Mouse (Mus musculus): Measurements from ENCODE around the gene Ttc22. TPM values are rescaled to one million over a fixed set of nuclear protein-coding genes. Genes with fewer than 3 reads are reported as not detected.

Ttc22 gene
- polyA plus RNA-seq, 1 experiment from 2014 or later: not detected

DNA sequence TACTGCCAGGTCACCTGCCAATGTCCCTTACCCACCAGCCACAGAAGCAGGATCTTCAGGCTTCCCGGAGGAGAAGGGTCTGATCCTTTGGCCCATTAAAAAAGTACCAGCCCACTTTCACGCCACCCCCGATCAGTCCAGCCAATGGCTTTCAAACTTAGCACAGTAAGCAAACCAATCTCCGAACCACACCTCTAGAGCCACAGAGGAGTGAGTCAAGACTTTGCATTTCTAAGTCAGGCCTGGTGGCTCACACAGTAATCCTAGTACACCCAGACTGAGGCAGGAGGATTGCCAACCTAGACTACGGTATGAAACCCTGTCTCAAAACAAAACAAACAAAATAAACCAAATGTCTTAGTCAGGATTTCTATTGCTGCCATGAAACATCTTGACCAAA is 7.1 kb downstream of the Ttc22 start:
- WGBS (ENCODE audit: missing documents): 75% methylated on average over 5 of the region's 5 CpGs
- H3K79me2 ChIP-seq (ENCODE audit: inconsistent target): no peaks in the 10 kb centered on the region
- no peak overlapping the region for H3K4me3 ChIP-seq (ENCODE audit: inconsistent target)
- no peaks in the 10 kb centered on the region for H3K36me3 ChIP-seq (ENCODE audit: inconsistent target)
- H3K27ac ChIP-seq: no peak overlapping the region

- no peaks in the 10 kb centered on the region for H3K36me3 ChIP-seq (ENCODE audit: inconsistent target)
- no peak overlapping the region for H3K4me3 ChIP-seq (ENCODE audit: inconsistent target)
- no peaks in the 10 kb centered on the region for H3K79me2 ChIP-seq (ENCODE audit: inconsistent target)
- H3K27ac ChIP-seq: no peak overlapping the region
- WGBS (ENCODE audit: missing documents): 51% methylated on average over 14 of the region's 14 CpGs
Measured at GRCm38 (mm10) chr4:106630333-106631220, 8.3 kb downstream of the Ttc22 start.

DNA sequence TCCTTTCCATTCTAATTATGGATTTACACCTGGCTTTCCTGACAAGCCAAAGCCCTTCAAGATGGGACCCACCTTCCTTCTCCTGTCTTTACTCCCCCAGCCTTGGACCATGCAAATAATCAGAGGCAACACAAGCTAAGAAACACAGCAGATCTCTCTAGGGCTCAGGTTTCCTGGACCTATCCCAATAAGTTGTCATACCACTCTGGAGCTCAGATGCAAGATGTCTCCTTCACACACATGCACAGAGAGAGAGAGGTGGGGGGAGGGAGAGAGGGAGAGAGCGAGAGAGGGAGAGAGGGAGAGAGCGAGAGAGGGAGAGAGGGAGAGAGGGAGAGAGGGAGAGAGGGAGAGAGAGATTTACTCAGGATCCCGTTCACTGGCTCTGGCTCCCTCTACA is 10.1 kb downstream of the Ttc22 start:
- WGBS (ENCODE audit: missing documents): no CpG with 5 or more reads among the region's 3 CpGs
- no peak overlapping the region for H3K27ac ChIP-seq
- no peaks in the 10 kb centered on the region for H3K79me2 ChIP-seq (ENCODE audit: inconsistent target)
- no peak overlapping the region for H3K4me3 ChIP-seq (ENCODE audit: inconsistent target)
- no peaks in the 10 kb centered on the region for H3K36me3 ChIP-seq (ENCODE audit: inconsistent target)

DNA sequence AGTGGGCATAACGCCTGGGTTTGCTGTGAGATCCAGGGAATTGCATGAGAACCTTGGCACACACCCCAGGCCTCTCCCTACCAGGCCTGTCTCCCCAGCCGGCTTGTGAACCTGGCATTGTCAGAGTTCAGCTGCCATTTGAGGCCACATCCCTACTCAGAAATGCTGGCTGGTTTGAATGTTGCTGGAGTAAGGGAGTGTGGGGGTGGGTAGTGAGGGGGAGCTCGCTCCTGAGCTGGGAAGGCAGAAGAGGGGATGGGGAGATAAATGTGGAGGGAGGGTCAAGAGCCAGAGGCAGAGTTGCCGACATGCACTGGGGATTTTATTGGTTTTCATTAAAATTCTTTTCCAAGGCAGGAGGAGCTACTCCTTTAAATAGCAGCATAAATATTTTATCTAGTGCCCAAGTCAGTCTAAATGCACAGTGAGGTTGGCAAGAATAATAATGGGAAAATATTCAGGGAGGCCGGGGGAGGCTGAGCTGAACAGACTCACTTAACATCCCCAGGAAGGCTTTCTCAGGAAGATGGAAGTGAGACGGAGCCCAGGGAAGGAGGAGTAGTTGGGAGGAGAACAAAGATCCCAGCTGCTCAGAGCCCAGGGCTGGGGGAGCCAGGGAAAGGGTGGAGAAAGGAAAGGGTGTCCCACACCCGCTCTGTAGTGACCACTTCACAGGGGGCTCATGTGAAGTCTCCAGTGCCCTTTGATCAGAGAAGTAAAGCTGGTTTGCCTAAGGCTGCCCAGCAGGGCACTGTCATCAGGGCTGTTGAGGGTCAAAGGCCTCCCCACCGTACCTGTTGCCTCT is 11.3 kb downstream of the Ttc22 start:
- no peak overlapping the region for H3K4me3 ChIP-seq (ENCODE audit: inconsistent target)
- no peaks in the 10 kb centered on the region for H3K36me3 ChIP-seq (ENCODE audit: inconsistent target)
- WGBS (ENCODE audit: missing documents): 79% methylated on average over 8 of the region's 8 CpGs
- no peak overlapping the region for H3K27ac ChIP-seq
- no peaks in the 10 kb centered on the region for H3K79me2 ChIP-seq (ENCODE audit: inconsistent target)

GRCm38 (mm10) chr4:106634086-106634479 is 11.9 kb downstream of the Ttc22 start:
- Histone ChIP-seq H3K36me3 (ENCODE audit: inconsistent target) (no peaks in the 10 kb centered on the region), H3K79me2 (ENCODE audit: inconsistent target) (no peaks in the 10 kb centered on the region), H3K27ac (no peak overlapping the region), H3K4me3 (ENCODE audit: inconsistent target) (no peak overlapping the region)
- WGBS (ENCODE audit: missing documents): 65% methylated on average over 9 of the region's 9 CpGs

- 25% methylated on average over 8 of the region's 8 CpGs for WGBS (ENCODE audit: missing documents)
- Histone ChIP-seq H3K79me2 (ENCODE audit: inconsistent target) (no peaks in the 10 kb centered on the region), H3K4me3 (ENCODE audit: inconsistent target) (no peak overlapping the region), H3K27ac (no peak overlapping the region), H3K36me3 (ENCODE audit: inconsistent target) (no peaks in the 10 kb centered on the region)
Measured at GRCm38 (mm10) chr4:106643483-106644217, 21.4 kb downstream of the Ttc22 start.

DNA sequence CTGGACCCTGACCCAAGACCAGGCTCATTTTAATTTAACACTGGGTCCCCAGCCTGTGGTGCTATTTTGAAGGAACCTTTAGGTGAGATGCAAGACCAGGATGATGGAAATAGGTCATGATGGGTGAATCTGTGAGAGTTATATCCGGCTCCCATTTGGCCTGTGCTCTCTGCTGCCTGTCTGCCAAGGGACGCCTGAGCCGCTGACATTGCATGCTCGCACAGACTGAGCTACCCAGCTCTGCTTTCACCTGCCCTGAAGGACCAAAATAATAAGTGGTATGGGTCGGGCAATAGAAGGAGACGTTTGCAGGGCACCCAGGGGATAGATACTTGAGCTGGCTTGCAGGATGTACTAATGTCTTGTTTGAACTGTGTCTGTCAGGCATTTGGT is 22.0 kb downstream of the Ttc22 start:
- no peak overlapping the region for H3K27ac ChIP-seq
- H3K4me3 ChIP-seq (ENCODE audit: inconsistent target): no peak overlapping the region
- no peaks in the 10 kb centered on the region for H3K79me2 ChIP-seq (ENCODE audit: inconsistent target)
- no peaks in the 10 kb centered on the region for H3K36me3 ChIP-seq (ENCODE audit: inconsistent target)
- 92% methylated on average over 6 of the region's 6 CpGs for WGBS (ENCODE audit: missing documents)

DNA sequence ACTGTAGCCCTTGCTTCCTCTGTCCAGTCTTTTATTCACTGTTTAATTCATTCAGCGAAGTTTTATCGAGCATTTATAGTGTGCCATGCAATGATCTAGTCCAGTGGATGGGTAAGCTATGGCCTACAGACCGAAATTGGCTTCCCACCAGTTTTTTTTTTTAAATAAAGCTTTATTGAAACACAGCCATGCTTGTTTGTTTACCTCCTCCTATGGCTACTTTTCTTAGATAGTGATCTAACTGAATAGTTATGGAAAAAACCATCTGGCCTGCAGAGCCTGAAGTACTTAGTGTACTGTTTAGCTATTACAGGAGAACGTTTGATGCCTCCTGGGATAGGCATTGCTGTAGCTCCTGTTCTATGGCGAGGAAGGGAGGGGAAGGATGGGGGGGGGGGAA is 23.6 kb downstream of the Ttc22 start:
- Histone ChIP-seq H3K4me3 (ENCODE audit: inconsistent target) (no peak overlapping the region), H3K79me2 (ENCODE audit: inconsistent target) (no peaks in the 10 kb centered on the region), H3K27ac (no peak overlapping the region), H3K36me3 (ENCODE audit: inconsistent target) (no peaks in the 10 kb centered on the region)
- WGBS (ENCODE audit: missing documents): 90% methylated on average over 5 of the region's 5 CpGs

GRCm38 (mm10) chr4:106647137-106647536 is 24.9 kb downstream of the Ttc22 start:
- Histone ChIP-seq H3K79me2 (ENCODE audit: inconsistent target) (peaks cover 7% of the 10 kb centered on the region; the same call in 1 of the 2 replicates), H3K27ac (no peak overlapping the region), H3K36me3 (ENCODE audit: inconsistent target) (no peaks in the 10 kb centered on the region), H3K4me3 (ENCODE audit: inconsistent target) (no peak overlapping the region)
- WGBS (ENCODE audit: missing documents): 96% methylated on average over 6 of the region's 6 CpGs

DNA sequence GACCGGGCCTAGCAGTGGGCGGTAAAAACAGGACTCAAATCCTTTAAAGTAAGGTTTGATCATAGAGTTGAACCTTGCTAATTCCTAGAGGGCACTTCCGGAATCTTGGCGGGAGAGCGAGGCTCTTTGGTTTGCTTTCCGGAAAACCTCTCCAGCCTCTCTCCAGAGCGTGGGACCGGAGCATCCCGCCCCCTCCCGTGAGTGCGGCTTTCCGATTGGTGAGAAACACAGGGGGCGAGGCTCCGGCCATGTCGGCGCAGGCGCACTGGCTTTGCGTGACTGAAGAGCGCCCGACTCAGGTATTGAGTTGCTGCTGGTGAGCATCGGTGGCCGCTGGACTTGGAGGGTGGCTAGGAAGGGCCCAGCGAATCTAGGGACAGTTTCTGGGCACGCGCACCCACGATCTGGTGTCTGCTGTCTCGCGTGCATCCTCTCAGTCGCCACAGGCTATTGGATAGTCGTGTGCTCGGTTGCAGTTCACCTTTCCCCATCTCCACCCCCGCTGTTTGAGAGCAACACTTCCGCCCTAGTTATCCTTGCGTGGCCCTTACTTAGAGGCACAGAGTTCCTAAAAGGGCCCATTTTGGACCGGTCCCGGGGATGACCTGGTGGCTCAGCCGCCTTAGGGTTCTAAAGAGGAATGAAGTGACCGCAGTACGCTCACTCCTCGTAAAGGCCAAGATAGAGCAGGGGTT is 28.7 kb downstream of the Ttc22 start, which contains the start of gene Pars2:
Pars2 (plus strand) TSS at position 237 of the 695 bp plus-strand sequence.
- Histone ChIP-seq H3K79me2 (ENCODE audit: inconsistent target) (peaks cover 7% of the 10 kb centered on the region; the same call in 1 of the 2 replicates), H3K4me3 (ENCODE audit: inconsistent target) (peak within 1 kb of the TSS; percentile 87), H3K27ac (no peak within 1 kb of the TSS), H3K36me3 (ENCODE audit: inconsistent target) (peaks cover 9% of the 10 kb centered on the region; the same call in 1 of the 2 replicates)
- WGBS (ENCODE audit: missing documents): 3% methylated on average over 40 of the region's 40 CpGs

DNA sequence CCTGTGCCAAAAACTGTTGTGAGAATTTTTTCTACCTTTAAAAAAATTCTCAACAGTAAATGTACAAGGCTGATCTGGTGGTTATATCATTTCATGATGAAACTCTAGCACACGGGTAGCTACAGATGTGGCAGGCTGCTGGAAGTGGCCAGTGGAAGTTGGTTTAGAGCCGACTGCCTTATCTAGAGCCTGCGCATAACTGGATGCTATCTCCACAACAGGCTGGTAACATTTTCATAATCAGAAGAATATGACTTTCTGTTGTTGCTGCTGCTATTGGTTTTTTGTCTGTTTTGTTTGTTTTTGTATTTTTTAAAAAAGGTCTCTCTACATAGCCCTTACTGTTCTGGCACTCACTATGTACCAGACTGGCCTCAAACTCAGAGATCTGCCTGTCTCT is 30.3 kb downstream of the Ttc22 start:
- Histone ChIP-seq H3K79me2 (ENCODE audit: inconsistent target) (peaks cover 7% of the 10 kb centered on the region; the same call in 1 of the 2 replicates), H3K4me3 (ENCODE audit: inconsistent target) (no peak overlapping the region), H3K27ac (no peak overlapping the region), H3K36me3 (ENCODE audit: inconsistent target) (peaks cover 9% of the 10 kb centered on the region; the same call in 1 of the 2 replicates)
- 80% methylated on average over 3 of the region's 3 CpGs for WGBS (ENCODE audit: missing documents)

DNA sequence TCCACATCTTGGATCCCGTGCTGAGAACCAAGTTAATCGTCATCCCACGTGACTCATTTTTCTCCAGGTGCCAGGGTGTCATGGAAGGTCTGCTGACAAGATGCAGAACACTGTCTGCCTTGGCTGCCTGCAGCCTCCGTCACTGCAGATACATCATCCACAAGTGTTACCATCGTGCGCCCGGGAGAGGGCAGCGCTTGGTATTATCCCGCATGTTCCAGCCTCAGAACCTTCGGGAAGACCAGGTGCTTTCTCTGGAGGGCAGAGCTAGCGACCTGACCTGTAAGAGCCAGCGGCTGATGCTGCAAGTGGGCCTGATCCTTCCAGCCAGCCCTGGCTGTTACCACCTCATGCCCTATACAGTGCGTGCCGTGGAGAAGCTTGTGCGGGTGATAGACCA is 30.8 kb downstream of the Ttc22 start:
- Histone ChIP-seq H3K79me2 (ENCODE audit: inconsistent target) (peaks cover 7% of the 10 kb centered on the region; the same call in 1 of the 2 replicates), H3K27ac (no peak overlapping the region), H3K4me3 (ENCODE audit: inconsistent target) (no peak overlapping the region), H3K36me3 (ENCODE audit: inconsistent target) (peaks cover 9% of the 10 kb centered on the region; the same call in 1 of the 2 replicates)
- 98% methylated on average over 15 of the region's 15 CpGs for WGBS (ENCODE audit: missing documents)

DNA sequence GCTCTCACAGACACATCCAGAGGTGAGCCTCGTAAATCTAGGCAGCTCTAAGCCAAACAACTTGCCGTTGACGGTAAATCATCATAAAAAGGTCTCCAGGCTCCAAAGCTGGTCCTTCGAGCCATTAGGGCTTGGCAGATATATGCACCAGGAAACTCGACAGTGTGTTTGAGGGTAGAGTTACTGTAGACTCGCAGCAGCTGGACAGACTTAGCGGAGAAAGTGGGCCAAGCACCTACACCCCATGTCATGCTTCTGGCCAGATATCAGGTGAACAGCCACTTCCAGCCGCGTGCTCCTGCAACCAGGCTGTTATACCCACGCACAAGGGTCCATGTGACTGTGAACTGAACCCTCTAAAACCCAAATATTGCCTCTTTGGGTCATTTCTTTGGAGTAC is 33.4 kb downstream of the Ttc22 start:
- 94% methylated on average over 10 of the region's 10 CpGs for WGBS (ENCODE audit: missing documents)
- Histone ChIP-seq H3K36me3 (ENCODE audit: inconsistent target) (peaks cover 26% of the 10 kb centered on the region; the same call in 1 of the 2 replicates), H3K79me2 (ENCODE audit: inconsistent target) (peaks cover 7% of the 10 kb centered on the region; the same call in 1 of the 2 replicates), H3K27ac (no peak overlapping the region), H3K4me3 (ENCODE audit: inconsistent target) (no peak overlapping the region)
